In the genomic region with DNA sequence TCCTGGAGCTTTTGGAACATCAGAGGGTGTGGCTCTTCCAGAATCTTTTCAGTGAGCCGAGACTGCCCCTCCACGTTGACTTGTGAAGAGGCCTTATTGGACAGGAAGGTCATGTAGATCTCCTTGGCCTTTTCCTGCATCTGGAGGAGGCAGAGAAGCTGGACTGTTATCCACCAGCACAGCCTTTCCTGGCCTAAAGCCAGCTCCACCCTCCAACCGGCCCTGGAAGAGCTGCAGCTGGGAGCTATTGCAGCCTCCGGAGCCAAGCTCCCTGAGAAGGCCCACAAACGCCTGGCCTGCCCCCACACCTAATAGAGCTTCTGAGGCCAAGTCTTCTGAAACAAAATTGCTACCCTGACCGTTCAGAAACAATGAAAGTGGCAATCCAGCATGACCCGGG, we compare ENCODE assay signal across 8 mouse cellular contexts. TPM values are rescaled to one million over a fixed set of nuclear protein-coding genes. Genes with fewer than 3 reads are reported as not detected.
DNase-seq lines count a peak whose midpoint lies in the region; ATAC-seq and TF ChIP-seq lines count a peak whose summit lies in the region.

No protein-coding gene starts in this region.

- 0 out of 2 replicates have a peak overlapping the region, but pooled peaks have one; percentile 37 for H3K9ac ChIP-seq in heart, embryonic 12.5 days
- H3K9ac ChIP-seq in limb, embryonic 14.5 days (ENCODE audit: low read depth, low read length, severe bottlenecking): no peak overlapping the region

- peak overlapping the region; percentile 6; the same call in 1 of the 2 replicates for H3K27ac ChIP-seq in bone marrow, adult 2 months (ENCODE audit: control insufficient read depth, insufficient read depth, low read depth, low read length, poor library complexity)
- peak overlapping the region; percentile 62 for H3K27ac ChIP-seq in heart, embryonic 12.5 days (ENCODE audit: poor library complexity, severe bottlenecking)
- no peak overlapping the region; the same call in 1 of the 2 replicates for H3K27ac ChIP-seq in limb, embryonic 14.5 days (replicated peaks; ENCODE audit: low read depth, low read length)

- ATAC-seq in heart, embryonic 12.5 days (ENCODE audit: insufficient number of reproducible peaks, low FRiP score): peak; percentile 79
- no peak; the same call in 1 of the 2 replicates for ATAC-seq in limb, embryonic 14.5 days (ENCODE audit: low FRiP score, low read depth)
- no peak for ATAC-seq in granulocyte monocyte progenitor cell, adult 5-6 weeks (replicated peaks; ENCODE audit: poor library complexity, severe bottlenecking)

- peaks cover 9% of the 10 kb centered on the region for H3K4me1 ChIP-seq in bone marrow, adult 2 months (ENCODE audit: control insufficient read depth, insufficient read depth, low read length)
- H3K4me1 ChIP-seq in heart, embryonic 12.5 days (replicated peaks): peaks cover 54% of the 10 kb centered on the region
- peaks cover 30% of the 10 kb centered on the region for H3K4me1 ChIP-seq in limb, embryonic 14.5 days (ENCODE audit: control insufficient read depth, insufficient read depth, low read length)

- no peak for TF ChIP-seq POLR2A in bone marrow, adult 2 months (IDR thresholded peaks at IDR 0.05; ENCODE audit: borderline replicate concordance, control insufficient read depth, low read depth, low read length)
- TF ChIP-seq POLR2A in limb, embryonic 14.5 days (IDR thresholded peaks at IDR 0.05; ENCODE audit: borderline replicate concordance, extremely low read depth, insufficient read depth, insufficient read length): no peak

- H3K9me3 ChIP-seq in heart, embryonic 12.5 days (replicated peaks): no peaks in the 10 kb centered on the region
- no peaks in the 10 kb centered on the region for H3K9me3 ChIP-seq in limb, embryonic 14.5 days (ENCODE audit: control insufficient read depth, low read length)

- DNase-seq in layer of hippocampus, adult 11-12 months (ENCODE audit: low spot score): peak; percentile 39
- no peak for DNase-seq in layer of hippocampus, adult 9-11 months
- peak; percentile 54 for DNase-seq in limb, embryonic 14.5 days (ENCODE audit: low spot score)
- DNase-seq in ovary, postnatal 10 days (ENCODE audit: low spot score): peak; percentile 55
- no peak for DNase-seq in natural killer cell, adult 2 months (ENCODE audit: low spot score in 2 of 2)

- WGBS in bone marrow, adult 2 months: 58% methylated on average over 7 of the region's 7 CpGs
- WGBS in heart, embryonic 12.5 days: 19% methylated on average over 7 of the region's 7 CpGs
- 37% methylated on average over 7 of the region's 7 CpGs for WGBS in limb, embryonic 14.5 days

- H3K4me3 ChIP-seq in bone marrow, adult 2 months (replicated peaks; ENCODE audit: control insufficient read depth, low read depth, low read length): no peak overlapping the region
- no peak overlapping the region for H3K4me3 ChIP-seq in heart, embryonic 12.5 days
- no peak overlapping the region for H3K4me3 ChIP-seq in limb, embryonic 14.5 days (replicated peaks; ENCODE audit: low read length)

- no peaks in the 10 kb centered on the region for H3K36me3 ChIP-seq in heart, embryonic 12.5 days
- H3K36me3 ChIP-seq in limb, embryonic 14.5 days (ENCODE audit: control insufficient read depth, insufficient read depth, low read length): no peaks in the 10 kb centered on the region

- no peak overlapping the region for H3K4me2 ChIP-seq in heart, embryonic 12.5 days
- no peak overlapping the region for H3K4me2 ChIP-seq in limb, embryonic 14.5 days (replicated peaks; ENCODE audit: low read depth, low read length, severe bottlenecking)

- no peaks in the 10 kb centered on the region for H3K27me3 ChIP-seq in heart, embryonic 12.5 days (replicated peaks)
- H3K27me3 ChIP-seq in limb, embryonic 14.5 days (ENCODE audit: control insufficient read depth, insufficient read depth, low read length): no peaks in the 10 kb centered on the region

- no peak for TF ChIP-seq CTCF in bone marrow, adult 2 months (IDR thresholded peaks at IDR 0.05; ENCODE audit: control insufficient read depth, insufficient read depth, low read length)

RNA-seq across cellular contexts. Expression of gene Rgs10, which starts 29.6 kb away (rescaled TPM):
- 89.2 and 118 TPM in 2 replicates for polyA plus RNA-seq in bone marrow, adult 2 months (2011; ENCODE audit: insufficient read depth, insufficient read length, low replicate concordance, missing spikeins)
- polyA plus RNA-seq in heart, embryonic 12.5 days (2016; fragmentation: Nextera tagmentation; extraction: Ambion mirVana): 13.3 and 14.0 TPM in 2 replicates
- 9.7 and 13.6 TPM in 2 replicates for polyA plus RNA-seq in limb, embryonic 14.5 days (2012; rRNA removed)
- polyA plus RNA-seq in limb, embryonic 14.5 days (2014; fragmentation: Nextera tagmentation; extraction: Ambion mirVana): 17.2 and 17.7 TPM in 2 replicates
- total RNA-seq in granulocyte monocyte progenitor cell, adult 5-6 weeks (2014; fragmentation: Nextera tagmentation): 89.9 and 96.4 TPM in 2 replicates
- total RNA-seq in granulocyte monocyte progenitor cell, adult 5-6 weeks (2017): 36.1 and 66.2 TPM in 2 replicates

Comparison
In these comparisons a context has a peak if more than half of its experiments do, and no peak if none do; other contexts are left out.
1. DNase-seq: peak in layer of hippocampus, adult 11-12 months (single experiment), limb, embryonic 14.5 days (single experiment) and ovary, postnatal 10 days (single experiment); none in layer of hippocampus, adult 9-11 months (single experiment) and natural killer cell, adult 2 months (0 of 2).